In the genomic region with DNA sequence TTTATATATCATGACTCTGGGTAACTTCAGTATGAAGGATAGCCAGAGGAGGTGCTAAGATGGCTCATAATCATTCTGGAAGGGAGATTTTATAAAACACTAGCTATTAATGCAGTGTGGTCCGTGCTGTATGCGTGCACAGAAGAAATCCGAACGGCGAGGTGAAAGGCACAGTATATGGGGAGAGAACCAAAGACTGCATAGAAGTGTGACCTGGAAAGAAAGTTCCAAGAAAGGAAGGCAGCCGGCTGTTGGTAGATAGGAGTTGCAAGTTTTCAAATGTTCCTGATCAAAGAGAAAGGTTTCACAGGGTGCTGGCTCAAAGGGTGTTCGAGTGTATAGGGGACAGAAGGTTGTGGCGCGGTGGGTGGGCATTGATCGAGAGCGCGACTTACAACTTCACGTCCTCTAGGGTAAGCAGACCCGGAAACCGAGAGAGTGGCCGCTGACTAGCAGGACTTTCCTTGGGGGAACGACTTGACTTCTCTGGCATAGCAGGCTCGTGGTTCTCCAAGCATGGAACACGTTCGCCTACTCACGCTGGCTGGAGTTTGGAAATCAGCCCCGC, we compare ENCODE assay signal across 8 mouse cellular contexts. TPM values are rescaled to one million over a fixed set of nuclear protein-coding genes. Genes with fewer than 3 reads are reported as not detected.
DNase-seq lines count a peak whose midpoint lies in the region; ATAC-seq and TF ChIP-seq lines count a peak whose summit lies in the region.

No protein-coding gene starts in this region.

- no peaks in the 10 kb centered on the region for H3K9me3 ChIP-seq in erythroblast, embryonic 14.5 days (ENCODE audit: control insufficient read depth, low read length)
- no peaks in the 10 kb centered on the region for H3K9me3 ChIP-seq in liver, embryonic 12.5 days (replicated peaks)
- H3K9me3 ChIP-seq in stomach, postnatal 0 days (ENCODE audit: control insufficient read depth, low read length), result no peaks in the 10 kb centered on the region

- H3K36me3 ChIP-seq in erythroblast, embryonic 14.5 days (ENCODE audit: control insufficient read depth), result peaks cover 9% of the 10 kb centered on the region
- H3K36me3 ChIP-seq in thymus, adult 2 months (ENCODE audit: control insufficient read depth, insufficient read depth, low read length), result no peaks in the 10 kb centered on the region
- H3K36me3 ChIP-seq in liver, embryonic 12.5 days, result peaks cover 6% of the 10 kb centered on the region; the same call in 1 of the 2 replicates
- H3K36me3 ChIP-seq in stomach, postnatal 0 days (ENCODE audit: control insufficient read depth, insufficient read depth, low read length), result no peaks in the 10 kb centered on the region

- TF ChIP-seq CTCF in thymus, adult 2 months (IDR thresholded peaks at IDR 0.05; ENCODE audit: borderline replicate concordance, control insufficient read depth, extremely low read depth, insufficient read depth, low read length, poor library complexity), result no peak
- TF ChIP-seq CTCF in stomach, postnatal 0 days (IDR thresholded peaks at IDR 0.05; ENCODE audit: low read depth), result no peak

- TF ChIP-seq EP300 in stomach, postnatal 0 days (optimal IDR thresholded peaks at IDR 0.05), result no peak

- H3K4me3 ChIP-seq in erythroblast, embryonic 14.5 days (replicated peaks), result peak overlapping the region; percentile 72
- peak overlapping the region; percentile 95 for H3K4me3 ChIP-seq in thymus, adult 2 months (ENCODE audit: control insufficient read depth, insufficient read depth, low read length)
- peak overlapping the region; percentile 68 for H3K4me3 ChIP-seq in liver, embryonic 12.5 days
- H3K4me3 ChIP-seq in stomach, postnatal 0 days (ENCODE audit: low read depth, low read length), result peak overlapping the region; percentile 59

- 3% methylated on average over 22 of the region's 22 CpGs for WGBS in thymus, adult 2 months
- 11% methylated on average over 22 of the region's 22 CpGs for WGBS in liver, embryonic 12.5 days (ENCODE audit: insufficient replicate concordance)
- WGBS in stomach, postnatal 0 days, result 17% methylated on average over 22 of the region's 22 CpGs

- H3K4me2 ChIP-seq in liver, embryonic 12.5 days, result peak overlapping the region; percentile 68
- peak overlapping the region; percentile 54 for H3K4me2 ChIP-seq in stomach, postnatal 0 days (replicated peaks; ENCODE audit: low read depth)

- ATAC-seq in erythroblast, adult 5-6 weeks (replicated peaks; ENCODE audit: low FRiP score, poor library complexity, severe bottlenecking), result no peak
- ATAC-seq in liver, embryonic 12.5 days, result peak; percentile 77
- no peak for ATAC-seq in stomach, postnatal 0 days (ENCODE audit: low FRiP score, low TSS enrichment)

- no peak for DNase-seq in thymus, adult 2 months
- DNase-seq in thymus, postnatal 0 days (ENCODE audit: low spot score), result no peak
- no peak for DNase-seq in stomach, postnatal 0 days (ENCODE audit: low spot score)
- no peak for DNase-seq in urinary bladder, postnatal 25 days (ENCODE audit: low spot score)
- no peak for DNase-seq in spleen, adult 18-20 months

- peaks cover 14% of the 10 kb centered on the region for H3K4me1 ChIP-seq in erythroblast, embryonic 14.5 days (ENCODE audit: control insufficient read depth)
- peaks cover 2% of the 10 kb centered on the region; the same call in 1 of the 2 replicates for H3K4me1 ChIP-seq in thymus, adult 2 months (replicated peaks; ENCODE audit: control insufficient read depth, insufficient read depth, low read length)
- peaks cover 5% of the 10 kb centered on the region; the same call in 1 of the 2 replicates for H3K4me1 ChIP-seq in liver, embryonic 12.5 days
- no peaks in the 10 kb centered on the region for H3K4me1 ChIP-seq in stomach, postnatal 0 days (replicated peaks; ENCODE audit: control insufficient read depth, insufficient read depth)

- no peak for TF ChIP-seq POLR2A in thymus, adult 2 months (IDR thresholded peaks at IDR 0.05; ENCODE audit: control insufficient read depth, extremely low read depth, insufficient read depth, low read length, poor library complexity)

- no peak overlapping the region for H3K27ac ChIP-seq in thymus, adult 2 months (ENCODE audit: control insufficient read depth, insufficient read depth, low read length)
- no peak overlapping the region for H3K27ac ChIP-seq in liver, embryonic 12.5 days
- no peak overlapping the region for H3K27ac ChIP-seq in stomach, postnatal 0 days (replicated peaks)

- H3K27me3 ChIP-seq in erythroblast, embryonic 14.5 days (ENCODE audit: control insufficient read depth), result peaks cover 4% of the 10 kb centered on the region; the same call in 1 of the 2 replicates
- no peaks in the 10 kb centered on the region for H3K27me3 ChIP-seq in thymus, adult 2 months (ENCODE audit: control insufficient read depth, insufficient read depth, low read length)
- H3K27me3 ChIP-seq in liver, embryonic 12.5 days (replicated peaks), result no peaks in the 10 kb centered on the region
- H3K27me3 ChIP-seq in stomach, postnatal 0 days (ENCODE audit: control insufficient read depth, insufficient read depth, low read length), result no peaks in the 10 kb centered on the region

- H3K9ac ChIP-seq in liver, embryonic 12.5 days, result peak overlapping the region; percentile 71
- peak overlapping the region; percentile 35; the same call in 1 of the 2 replicates for H3K9ac ChIP-seq in stomach, postnatal 0 days (ENCODE audit: low read length)

RNA-seq across cellular contexts. Expression of gene Igbp1, which starts 0.5 kb away (rescaled TPM):
- polyA plus RNA-seq in erythroblast, embryonic 14.5 days (2012), result 1.7 TPM in 2 replicates
- total RNA-seq in erythroblast, adult 5-6 weeks (2015; ENCODE audit: low replicate concordance), result 15.7 and 22.1 TPM in 2 replicates
- total RNA-seq in erythroblast, adult 5-6 weeks (2017; ENCODE audit: low replicate concordance), result 18.7 and 19.2 TPM in 2 replicates
- polyA plus RNA-seq in thymus, adult 2 months (2012; rRNA removed), result 19.8 and 24.2 TPM in 2 replicates
- 40.6 and 42.3 TPM in 2 replicates for polyA plus RNA-seq in thymus, postnatal 0 days (2015; fragmentation: Nextera tagmentation; extraction: Ambion mirVana)
- polyA plus RNA-seq in liver, embryonic 12.5 days (2016; fragmentation: Nextera tagmentation; extraction: Ambion mirVana), result 19.0 and 21.0 TPM in 2 replicates
- 28.9 and 30.7 TPM in 2 replicates for polyA plus RNA-seq in stomach, postnatal 0 days (2015; fragmentation: Nextera tagmentation; extraction: Ambion mirVana)

RNA-seq across cellular contexts. Expression of gene Dgat2l6, which starts 31.1 kb away (rescaled TPM):
- polyA plus RNA-seq in erythroblast, embryonic 14.5 days (2012), result not detected in 2 replicates
- not detected in 2 replicates for total RNA-seq in erythroblast, adult 5-6 weeks (2015; ENCODE audit: low replicate concordance)
- total RNA-seq in erythroblast, adult 5-6 weeks (2017; ENCODE audit: low replicate concordance), result not detected in 2 replicates
- polyA plus RNA-seq in thymus, adult 2 months (2012; rRNA removed), result 0.09 TPM in 1 of 2 replicates, not detected in the other
- not detected in 2 replicates for polyA plus RNA-seq in thymus, postnatal 0 days (2015; fragmentation: Nextera tagmentation; extraction: Ambion mirVana)
- not detected in 2 replicates for polyA plus RNA-seq in liver, embryonic 12.5 days (2016; fragmentation: Nextera tagmentation; extraction: Ambion mirVana)
- 0.04 TPM in 2 replicates for polyA plus RNA-seq in stomach, postnatal 0 days (2015; fragmentation: Nextera tagmentation; extraction: Ambion mirVana)

RNA-seq across cellular contexts. Expression of gene Awat2, which starts 51.1 kb away (rescaled TPM):
- not detected in 2 replicates for polyA plus RNA-seq in erythroblast, embryonic 14.5 days (2012)
- total RNA-seq in erythroblast, adult 5-6 weeks (2015; ENCODE audit: low replicate concordance), result not detected in 2 replicates
- total RNA-seq in erythroblast, adult 5-6 weeks (2017; ENCODE audit: low replicate concordance), result not detected in 2 replicates
- polyA plus RNA-seq in thymus, adult 2 months (2012; rRNA removed), result 0.88 and 0.93 TPM in 2 replicates
- 0.40 and 0.63 TPM in 2 replicates for polyA plus RNA-seq in thymus, postnatal 0 days (2015; fragmentation: Nextera tagmentation; extraction: Ambion mirVana)
- polyA plus RNA-seq in liver, embryonic 12.5 days (2016; fragmentation: Nextera tagmentation; extraction: Ambion mirVana), result 0.20 and 0.45 TPM in 2 replicates
- polyA plus RNA-seq in stomach, postnatal 0 days (2015; fragmentation: Nextera tagmentation; extraction: Ambion mirVana), result 0.36 and 0.39 TPM in 2 replicates
